Mouse (Mus musculus): Measurements from ENCODE around the gene Lrrtm1.

Lrrtm1 gene

GRCm38 (mm10) chr6:77242601-77243406 lies at the start of gene Lrrtm1:
Gene Lrrtm1, plus strand, starts transcription at chr6:77242689.
- under 1% methylated on average over 53 of the region's 53 CpGs for WGBS

- 71% methylated on average over 3 of the region's 3 CpGs for WGBS
Measured at GRCm38 (mm10) chr6:77196650-77197049, 45.8 kb upstream of the Lrrtm1 start.

DNA sequence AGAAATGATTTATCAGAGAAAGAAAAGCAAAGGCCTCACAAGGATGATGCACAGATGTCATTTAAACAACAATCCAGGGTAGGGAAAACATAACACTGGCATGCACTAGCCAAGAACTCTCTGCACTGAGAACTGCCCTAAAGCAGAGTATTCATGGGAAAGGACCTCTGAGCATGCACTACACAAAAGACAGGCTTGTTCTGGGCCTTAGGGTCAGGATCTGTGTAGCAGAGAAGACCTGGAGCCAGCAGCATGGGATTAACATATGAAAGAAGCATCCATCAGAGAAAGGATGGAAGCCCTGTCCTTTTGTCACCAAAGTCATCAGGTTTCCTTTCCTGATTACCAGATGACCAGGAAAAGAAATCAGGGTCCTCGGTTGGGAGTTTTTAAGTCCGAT lies 43.1 kb upstream of the Lrrtm1 start:
- 78% methylated on average over 2 of the region's 2 CpGs for WGBS

DNA sequence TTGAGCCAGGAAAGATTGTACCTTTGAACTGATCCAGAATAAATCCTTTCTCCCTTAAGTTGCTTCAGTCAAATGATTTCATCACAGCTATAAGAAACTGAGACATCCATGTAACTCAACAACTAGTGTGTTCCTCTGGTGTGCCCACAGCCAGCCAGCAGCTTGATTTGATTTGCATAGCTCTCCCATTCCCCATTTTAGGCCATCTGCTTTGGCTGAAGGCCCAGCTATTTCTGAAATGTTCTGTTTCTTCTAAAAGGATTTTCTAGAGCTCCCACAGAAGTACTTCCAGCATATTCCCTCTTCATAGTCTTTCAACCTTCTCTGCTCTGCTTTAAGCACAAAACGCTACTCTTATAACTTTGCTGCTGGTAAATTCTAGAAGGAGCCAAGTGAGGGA lies 33.3 kb upstream of the Lrrtm1 start:
- WGBS = 28% methylated on average over 1 of the region's 1 CpGs

DNA sequence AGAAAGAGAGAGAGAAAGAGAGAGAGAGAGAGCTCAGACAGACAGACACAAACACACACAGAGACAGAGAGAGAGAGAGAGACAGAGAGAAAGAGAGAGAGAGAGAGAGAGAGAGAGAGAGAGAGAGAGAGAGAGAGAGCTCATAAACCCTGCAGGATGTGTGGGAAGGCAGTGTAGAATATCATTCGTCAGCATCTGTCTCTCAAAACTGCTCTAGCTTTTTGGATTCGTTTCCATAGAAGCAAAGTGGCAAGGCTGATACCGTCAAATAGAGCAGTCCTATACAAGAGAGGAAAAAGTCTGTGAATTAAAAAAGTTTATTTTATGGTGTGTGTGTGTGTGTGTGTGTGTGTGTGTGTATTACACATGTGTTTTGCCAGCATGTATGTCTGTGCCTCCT lies 32.6 kb upstream of the Lrrtm1 start:
- WGBS = 44% methylated on average over 3 of the region's 3 CpGs

DNA sequence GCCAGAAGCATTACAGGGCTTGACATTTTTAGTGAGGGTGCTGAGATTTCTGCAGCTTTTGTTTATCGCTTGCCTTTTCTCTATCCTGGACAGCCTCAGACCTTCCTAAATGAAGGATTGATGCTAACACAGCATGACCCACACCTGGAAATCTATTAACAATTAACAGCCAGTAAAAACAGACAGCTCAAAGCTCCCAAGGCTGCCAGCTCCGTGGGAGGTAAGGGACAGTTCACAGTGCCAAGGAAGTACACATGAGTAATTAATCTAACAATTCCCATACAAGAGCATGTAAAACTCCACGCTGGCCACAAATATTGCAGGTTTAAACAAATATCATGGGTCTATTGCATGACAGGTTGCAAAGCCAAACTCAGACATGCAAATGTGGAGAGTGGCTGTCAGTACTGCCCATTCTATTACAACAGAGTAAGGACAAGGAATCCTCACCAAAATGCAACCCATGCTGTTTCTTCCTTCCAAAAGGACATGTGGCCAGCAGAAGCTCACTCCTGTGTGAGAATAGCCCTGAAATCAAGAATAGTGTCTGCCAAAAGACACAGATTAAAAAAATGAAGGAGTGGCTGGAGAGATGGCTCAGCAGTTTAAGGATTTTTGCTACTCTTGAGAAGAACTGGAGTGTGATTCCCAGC lies 28.6 kb upstream of the Lrrtm1 start:
- 38% methylated on average over 3 of the region's 3 CpGs for WGBS

DNA sequence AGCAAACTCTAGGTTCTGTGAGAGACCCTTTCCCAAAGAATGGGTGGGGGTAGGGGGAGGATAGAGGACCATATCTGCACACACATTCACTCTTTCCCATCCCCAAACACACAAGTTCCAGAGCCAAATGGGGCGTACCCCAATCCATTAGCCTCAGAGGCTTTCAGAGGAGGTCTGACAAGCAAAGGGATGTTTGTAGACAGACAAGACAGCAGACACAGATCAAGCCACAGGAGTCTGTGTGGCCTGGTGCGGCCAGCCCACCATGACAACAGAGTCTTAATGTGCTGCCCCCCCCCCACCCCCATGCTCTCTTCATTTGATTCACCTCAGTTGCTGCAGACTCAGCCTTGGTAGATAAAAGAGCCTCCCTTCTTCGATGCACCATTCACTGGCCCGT lies 27.2 kb upstream of the Lrrtm1 start:
- whole genome bisulfite sequencing = 79% methylated on average over 4 of the region's 4 CpGs

DNA sequence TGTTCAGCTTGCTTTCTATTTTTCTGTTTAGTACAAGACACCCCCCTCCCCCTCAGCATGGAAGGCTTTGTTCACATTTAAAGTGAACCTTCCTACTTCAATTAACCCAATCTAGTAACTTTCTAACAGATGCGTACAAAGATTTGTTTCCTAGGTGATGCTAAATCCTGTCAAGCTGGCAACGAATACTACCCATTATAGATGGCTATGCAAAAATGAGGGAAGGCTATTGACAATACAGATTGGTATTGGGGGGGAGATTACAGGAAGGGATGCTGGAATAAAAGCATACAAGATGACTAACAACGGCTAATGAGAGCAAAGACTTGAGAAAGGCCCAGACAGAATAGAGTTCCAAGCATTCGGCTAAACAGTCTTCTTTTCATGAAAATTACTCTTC lies 21.7 kb upstream of the Lrrtm1 start:
- 72% methylated on average over 4 of the region's 4 CpGs for WGBS

DNA sequence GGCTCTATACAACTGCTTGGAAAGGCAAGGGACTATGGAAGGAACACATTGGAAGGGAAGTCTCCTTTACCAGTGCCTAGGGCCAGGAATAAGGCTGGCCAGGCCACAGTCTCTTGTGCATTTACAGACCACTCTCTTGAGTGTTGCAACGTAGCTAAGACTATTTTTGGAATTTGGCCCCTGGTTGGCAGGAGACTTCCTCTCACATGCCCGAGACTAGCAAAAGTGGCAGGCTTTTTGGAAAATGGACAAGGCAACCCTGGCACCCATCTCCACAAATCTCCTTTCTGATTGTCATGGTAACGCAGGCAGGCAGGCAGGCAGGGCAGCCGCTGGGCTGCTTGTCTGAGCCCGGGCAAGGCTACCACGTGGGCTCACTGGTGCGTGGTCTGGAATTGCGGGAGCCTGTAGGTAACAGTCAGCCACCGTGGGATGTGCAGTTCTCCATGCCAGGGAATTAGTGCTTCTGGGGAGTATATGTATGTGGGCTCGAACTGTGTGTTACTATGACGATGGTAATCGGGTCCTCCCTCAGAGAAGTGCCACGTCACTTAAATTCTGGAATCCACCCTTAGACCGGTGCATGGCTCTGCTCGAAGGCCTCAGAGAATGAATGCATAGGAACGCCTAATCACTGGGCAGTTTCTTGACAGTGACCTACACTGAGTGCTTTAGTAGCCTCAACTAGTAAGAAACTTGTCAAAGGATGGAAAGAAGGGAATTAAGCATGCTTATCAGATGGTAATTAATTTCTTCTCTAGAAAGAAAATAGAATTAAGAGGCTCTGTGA lies 19.4 kb upstream of the Lrrtm1 start:
- WGBS = 29% methylated on average over 16 of the region's 16 CpGs

DNA sequence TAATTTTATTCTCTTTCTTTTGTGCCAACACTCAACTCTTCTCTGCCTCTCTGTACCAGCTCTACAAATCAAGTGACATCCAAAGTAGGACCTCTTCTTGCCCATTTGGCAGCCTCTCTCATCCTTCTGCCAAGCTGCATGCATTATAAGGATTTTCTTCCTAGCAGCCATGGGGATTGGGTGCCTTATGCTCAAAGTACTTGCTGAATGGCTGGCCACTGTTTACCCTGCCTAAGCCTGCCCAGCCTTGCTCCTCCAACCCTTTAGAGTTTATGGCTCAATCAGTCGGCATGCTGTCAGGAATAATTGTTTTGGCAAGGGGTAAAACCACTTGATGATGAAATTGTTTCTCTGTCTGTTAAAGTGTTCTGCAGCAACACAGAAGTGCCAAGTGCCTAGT lies 2.1 kb upstream of the Lrrtm1 start:
- WGBS = 14% methylated on average over 1 of the region's 1 CpGs

DNA sequence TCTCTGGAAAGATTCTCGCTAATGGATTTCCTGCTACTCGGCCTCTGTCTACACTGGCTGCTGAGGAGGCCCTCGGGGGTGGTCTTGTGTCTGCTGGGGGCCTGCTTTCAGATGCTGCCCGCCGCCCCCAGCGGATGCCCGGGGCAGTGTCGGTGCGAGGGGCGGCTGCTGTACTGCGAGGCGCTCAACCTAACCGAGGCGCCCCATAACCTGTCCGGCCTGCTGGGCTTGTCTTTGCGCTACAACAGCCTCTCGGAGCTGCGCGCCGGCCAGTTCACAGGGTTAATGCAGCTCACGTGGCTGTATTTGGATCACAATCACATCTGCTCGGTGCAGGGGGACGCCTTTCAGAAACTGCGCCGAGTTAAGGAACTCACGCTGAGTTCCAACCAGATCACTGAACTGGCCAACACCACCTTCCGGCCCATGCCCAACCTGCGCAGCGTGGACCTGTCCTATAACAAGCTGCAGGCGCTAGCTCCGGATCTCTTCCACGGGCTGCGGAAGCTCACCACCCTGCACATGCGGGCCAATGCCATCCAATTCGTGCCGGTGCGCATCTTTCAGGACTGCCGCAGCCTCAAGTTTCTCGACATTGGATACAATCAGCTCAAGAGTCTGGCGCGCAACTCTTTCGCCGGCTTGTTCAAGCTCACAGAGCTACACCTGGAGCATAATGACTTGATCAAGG lies 1.2 kb downstream of the Lrrtm1 start:
- under 1% methylated on average over 43 of the region's 43 CpGs for WGBS

DNA sequence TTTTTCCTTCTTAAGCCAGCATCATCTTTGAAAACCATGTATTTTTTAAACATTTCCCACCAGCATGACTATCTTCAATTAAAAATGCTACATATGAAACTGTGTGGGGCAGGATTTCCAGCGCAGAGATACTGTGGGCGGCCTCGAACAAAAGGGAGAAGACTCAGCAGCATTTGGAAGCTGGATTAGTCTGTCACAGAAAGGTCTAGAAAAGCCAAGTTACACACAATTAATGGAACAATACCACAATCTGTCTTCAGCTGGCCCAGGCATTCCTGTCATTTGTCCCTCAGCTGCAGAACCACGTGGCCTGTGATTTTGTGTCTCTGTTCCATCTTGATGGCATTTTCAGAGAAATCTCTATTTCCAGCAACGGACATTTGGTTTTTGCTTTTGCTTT lies 11.0 kb downstream of the Lrrtm1 start:
- 45% methylated on average over 5 of the region's 5 CpGs for WGBS

GRCm38 (mm10) chr6:77256348-77256747 lies 13.9 kb downstream of the Lrrtm1 start:
- WGBS = 91% methylated on average over 4 of the region's 4 CpGs

DNA sequence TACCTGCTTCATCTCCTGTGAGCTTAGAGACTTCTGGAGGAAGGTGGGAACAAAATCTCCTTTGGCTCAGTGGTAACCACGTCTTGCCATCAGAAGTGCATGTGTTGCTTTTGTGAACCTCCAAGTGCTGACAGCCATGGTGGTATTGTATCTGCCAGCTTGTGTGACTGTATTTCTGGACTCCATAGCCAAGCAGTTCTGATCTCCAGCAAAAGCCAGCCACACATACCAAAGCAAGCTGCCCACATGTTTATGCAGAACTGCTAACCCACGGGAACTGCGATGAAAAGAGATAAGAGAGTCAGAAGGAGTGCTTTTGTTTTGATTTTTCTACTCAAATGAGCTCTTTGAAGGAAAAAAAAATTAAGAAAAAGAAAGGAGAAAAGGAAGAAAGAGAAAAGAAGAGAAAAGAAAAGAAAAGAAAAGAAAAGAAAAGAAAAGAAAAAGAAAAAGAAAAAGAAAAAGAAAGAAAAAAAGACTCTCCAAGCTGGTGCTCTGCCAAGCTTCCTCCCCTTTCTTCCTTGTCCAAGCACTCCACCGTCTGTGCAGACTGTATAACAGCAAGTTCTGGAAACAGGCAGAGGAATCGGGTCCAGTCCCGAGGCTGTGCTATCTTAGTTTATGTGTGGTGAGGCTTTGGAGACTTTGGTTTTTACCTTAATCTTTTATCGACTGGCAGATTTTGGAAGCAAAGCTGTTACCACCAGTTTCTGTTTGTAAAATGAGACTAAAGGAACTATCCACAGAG lies 15.0 kb downstream of the Lrrtm1 start:
- 13% methylated on average over 7 of the region's 7 CpGs for WGBS

- 77% methylated on average over 3 of the region's 3 CpGs for WGBS
Measured at GRCm38 (mm10) chr6:77265163-77265562, 22.7 kb downstream of the Lrrtm1 start.

GRCm38 (mm10) chr6:77278794-77279193 lies 36.3 kb downstream of the Lrrtm1 start:
- 42% methylated on average over 5 of the region's 5 CpGs for WGBS

GRCm38 (mm10) chr6:77286317-77286716 lies 43.8 kb downstream of the Lrrtm1 start:
- WGBS = 85% methylated on average over 5 of the region's 5 CpGs

GRCm38 (mm10) chr6:77291415-77291814 lies 48.9 kb downstream of the Lrrtm1 start:
- 66% methylated on average over 6 of the region's 6 CpGs for WGBS

DNA sequence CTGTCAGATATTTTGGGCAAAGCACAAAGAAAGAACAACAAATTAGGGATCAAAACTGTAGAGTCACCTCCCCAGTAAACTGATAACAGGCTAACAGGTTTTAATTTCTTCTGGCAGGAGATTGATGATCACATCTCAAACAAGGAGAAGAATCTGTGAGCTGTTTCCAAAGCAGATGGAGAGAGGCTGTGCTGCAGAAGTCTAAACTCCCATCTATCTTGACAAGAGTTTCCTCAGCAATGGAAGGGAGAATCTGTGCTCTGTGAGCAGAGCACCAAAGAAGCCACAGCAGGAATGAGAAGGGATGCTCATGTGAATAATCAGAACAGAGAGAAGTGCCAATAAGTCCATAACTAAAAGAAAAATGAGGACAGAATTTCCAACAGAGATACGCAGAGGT lies 58.8 kb downstream of the Lrrtm1 start:
- WGBS = 73% methylated on average over 1 of the region's 1 CpGs

- 95% methylated on average over 3 of the region's 3 CpGs for WGBS
Measured at GRCm38 (mm10) chr6:77306796-77307195, 64.3 kb downstream of the Lrrtm1 start.

All from cerebral cortex, adult 2 months (tissue).